Mouse (Mus musculus): ENCODE results near the gene Pkn1. TPM values are rescaled to one million over a fixed set of nuclear protein-coding genes. Genes with fewer than 3 reads are reported as not detected.

Gene Pkn1
- polyA plus RNA-seq (2015; fragmentation: Nextera tagmentation; extraction: Ambion mirVana) = 29.8 and 33.1 TPM in 2 replicates

DNA sequence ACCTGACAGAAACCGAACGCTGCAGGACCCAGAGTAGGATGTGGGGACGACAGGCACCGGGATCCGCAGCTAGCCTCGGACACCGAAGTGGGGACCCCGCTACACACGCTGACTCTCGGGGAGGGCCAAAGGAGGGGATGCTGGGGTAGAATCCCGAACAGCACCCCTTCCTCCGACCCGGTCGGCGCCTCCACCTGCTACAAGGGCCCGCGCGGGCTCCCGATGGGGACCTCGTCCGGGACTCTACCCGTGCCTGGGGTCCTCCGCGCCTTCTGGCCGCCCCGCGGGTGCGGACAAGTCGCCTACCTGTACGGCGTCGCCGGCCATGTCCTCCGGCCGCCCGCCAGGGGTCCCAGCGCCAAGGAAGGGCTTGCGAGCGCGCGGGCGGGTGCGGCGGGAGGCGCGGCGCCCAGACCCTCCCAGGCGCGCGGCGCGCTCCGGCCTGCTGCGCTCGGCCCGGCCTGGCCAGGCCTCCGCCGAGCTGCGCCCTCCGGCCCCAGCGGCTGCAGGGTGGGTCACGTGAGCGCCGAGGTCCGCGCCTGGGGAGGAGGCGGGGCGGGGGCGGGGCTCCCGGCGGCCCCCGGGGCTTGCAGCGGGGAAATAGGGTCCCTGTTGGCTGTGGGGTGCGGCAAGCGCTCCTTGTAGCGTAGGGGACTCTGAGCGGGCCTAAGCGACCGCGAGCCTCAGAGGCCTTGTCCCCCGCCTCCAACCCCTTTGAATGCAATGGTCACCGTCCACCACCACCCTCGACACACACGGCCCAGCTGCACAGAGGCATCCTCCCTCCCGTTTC lies at the start of gene Pkn1:
Gene Pkn1, minus strand, starts transcription at position 519 of the 793 bp plus-strand sequence.
- H3K9ac ChIP-seq (replicated peaks) = peak within 1 kb of the TSS; percentile 93
- no peaks in the 10 kb centered on the region for H3K27me3 ChIP-seq
- H3K4me3 ChIP-seq = peak within 1 kb of the TSS; percentile 80
- no peaks in the 10 kb centered on the region for H3K9me3 ChIP-seq
- no peaks in the 10 kb centered on the region for H3K36me3 ChIP-seq
- peak within 1 kb of the TSS; percentile 57 for H3K27ac ChIP-seq (replicated peaks)
- ATAC-seq (replicated peaks) = peak; percentile 86
- under 1% methylated on average over 65 of the region's 85 CpGs for WGBS
- H3K4me2 ChIP-seq (replicated peaks) = peak within 1 kb of the TSS; percentile 89
- peaks cover 23% of the 10 kb centered on the region for H3K4me1 ChIP-seq

DNA sequence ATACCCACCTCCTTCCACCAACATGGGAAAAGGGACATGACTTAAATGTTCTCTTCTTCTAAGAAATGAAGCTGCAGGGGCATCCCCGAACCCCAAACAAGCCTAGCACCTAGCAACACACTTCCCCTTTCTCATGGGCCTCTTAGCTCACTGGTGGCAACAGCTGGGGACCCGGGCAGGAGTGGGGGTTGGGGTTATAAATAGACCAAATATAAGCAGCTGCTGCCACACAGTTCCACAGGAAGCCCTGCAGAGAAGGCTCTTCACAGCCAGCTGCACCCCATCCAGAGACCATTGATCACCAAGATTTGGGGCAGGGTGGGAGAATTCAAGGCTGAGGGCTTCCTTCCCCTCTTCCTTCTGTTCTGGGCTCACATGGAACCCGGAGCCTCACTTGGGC lies 49.7 kb upstream of the Pkn1 start:
- Histone ChIP-seq H3K9ac (replicated peaks) (no peak overlapping the region), H3K27me3 (peaks cover 12% of the 10 kb centered on the region), H3K4me2 (replicated peaks) (no peak overlapping the region), H3K27ac (replicated peaks) (peak overlapping the region; percentile 37; the same call in 1 of the 2 replicates), H3K4me3 (no peak overlapping the region), H3K4me1 (peaks cover 8% of the 10 kb centered on the region), H3K36me3 (no peaks in the 10 kb centered on the region), H3K9me3 (no peaks in the 10 kb centered on the region)
- no peak; the same call in 1 of the 2 replicates for ATAC-seq (replicated peaks)
- WGBS = 58% methylated on average over 3 of the region's 3 CpGs

DNA sequence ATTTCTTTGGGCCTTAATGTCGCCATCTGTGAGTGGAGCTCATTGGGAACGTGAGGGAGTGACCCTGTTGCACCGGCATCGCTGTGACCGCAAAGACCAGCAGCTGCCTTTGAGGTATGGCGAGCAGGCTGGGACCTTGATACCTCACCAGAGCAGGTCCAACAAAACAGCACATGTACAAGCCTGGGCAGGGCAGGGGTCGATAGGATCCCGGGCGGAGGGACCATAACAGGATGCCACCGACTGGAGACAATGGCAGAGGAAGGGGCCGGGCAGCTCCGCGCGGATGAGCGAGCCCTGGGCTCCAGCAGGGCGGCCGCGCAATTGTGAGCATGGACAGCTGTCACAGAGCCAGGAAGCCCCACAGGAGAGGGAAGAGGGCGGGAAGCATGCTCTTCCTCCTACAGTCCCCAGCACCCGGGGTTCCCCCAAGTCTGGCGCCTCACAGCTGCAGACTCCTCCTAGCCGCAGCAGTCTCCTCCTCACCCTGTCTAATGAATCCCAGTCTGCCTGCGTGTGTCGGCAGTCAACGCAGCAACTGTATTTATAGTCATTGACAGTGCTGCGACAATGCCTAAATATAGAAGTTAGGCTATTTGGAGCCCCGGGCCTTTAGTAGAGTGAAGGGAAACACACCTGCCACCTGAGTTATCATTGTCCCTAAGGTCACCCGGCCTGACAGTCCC lies 48.8 kb upstream of the Pkn1 start:
- Histone ChIP-seq H3K4me3 (peak overlapping the region; percentile 43), H3K27me3 (peaks cover 12% of the 10 kb centered on the region), H3K4me2 (replicated peaks) (peak overlapping the region; percentile 73), H3K4me1 (peaks cover 8% of the 10 kb centered on the region), H3K9me3 (no peaks in the 10 kb centered on the region), H3K36me3 (no peaks in the 10 kb centered on the region), H3K27ac (replicated peaks) (peak overlapping the region; percentile 37), H3K9ac (replicated peaks) (peak overlapping the region; percentile 53)
- ATAC-seq (replicated peaks) = peak; percentile 82
- 2% methylated on average over 27 of the region's 28 CpGs for WGBS

DNA sequence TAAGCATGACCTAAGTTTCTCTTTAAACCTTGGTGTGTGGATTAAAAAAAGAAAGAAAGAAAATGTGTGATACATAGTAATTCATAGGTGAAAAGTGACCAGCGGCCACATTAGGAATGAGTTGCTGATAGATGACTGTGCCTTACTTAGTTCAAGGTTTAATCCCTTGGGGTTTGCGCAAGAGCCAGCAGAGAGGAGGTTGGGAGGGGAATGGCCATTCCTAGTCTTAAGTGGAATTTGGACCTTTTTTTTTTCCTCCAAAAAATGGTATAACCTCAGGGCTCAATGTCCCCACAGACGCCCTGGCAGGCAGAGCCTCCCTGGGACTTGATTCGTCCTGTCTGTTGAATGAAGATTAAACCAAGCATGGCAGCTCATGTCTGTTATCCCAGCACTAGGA lies 45.1 kb upstream of the Pkn1 start:
- Histone ChIP-seq H3K27me3 (peaks cover 42% of the 10 kb centered on the region), H3K4me1 (peaks cover 19% of the 10 kb centered on the region), H3K36me3 (no peaks in the 10 kb centered on the region), H3K4me3 (no peak overlapping the region), H3K9ac (replicated peaks) (no peak overlapping the region), H3K4me2 (replicated peaks) (no peak overlapping the region), H3K27ac (replicated peaks) (no peak overlapping the region), H3K9me3 (no peaks in the 10 kb centered on the region)
- ATAC-seq (replicated peaks) = no peak
- WGBS = 81% methylated on average over 4 of the region's 4 CpGs

DNA sequence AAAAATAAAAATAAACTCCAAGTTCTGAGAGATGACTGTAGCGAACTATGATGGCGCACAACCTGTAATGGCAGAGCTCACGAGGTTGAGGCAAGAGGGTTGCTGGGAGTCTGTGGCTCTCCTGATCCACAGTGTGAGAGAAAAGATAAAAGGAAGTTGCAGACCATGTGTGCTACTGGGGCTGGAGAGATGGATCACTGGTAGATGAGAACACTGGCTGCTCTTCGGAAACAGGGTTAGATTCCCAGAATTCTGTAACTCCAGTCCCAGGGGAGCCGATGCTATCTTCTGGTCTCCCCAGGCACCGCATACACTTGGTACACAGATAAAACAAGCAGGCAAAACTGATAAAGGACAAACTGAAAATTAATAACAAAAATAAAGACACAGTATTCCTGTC lies 44.0 kb upstream of the Pkn1 start:
- Histone ChIP-seq H3K9ac (replicated peaks) (no peak overlapping the region), H3K4me3 (no peak overlapping the region), H3K4me2 (replicated peaks) (no peak overlapping the region), H3K4me1 (peaks cover 16% of the 10 kb centered on the region), H3K27me3 (peaks cover 33% of the 10 kb centered on the region), H3K36me3 (no peaks in the 10 kb centered on the region), H3K27ac (replicated peaks) (no peak overlapping the region), H3K9me3 (no peaks in the 10 kb centered on the region)
- WGBS = 93% methylated on average over 6 of the region's 6 CpGs
- ATAC-seq (replicated peaks) = no peak

DNA sequence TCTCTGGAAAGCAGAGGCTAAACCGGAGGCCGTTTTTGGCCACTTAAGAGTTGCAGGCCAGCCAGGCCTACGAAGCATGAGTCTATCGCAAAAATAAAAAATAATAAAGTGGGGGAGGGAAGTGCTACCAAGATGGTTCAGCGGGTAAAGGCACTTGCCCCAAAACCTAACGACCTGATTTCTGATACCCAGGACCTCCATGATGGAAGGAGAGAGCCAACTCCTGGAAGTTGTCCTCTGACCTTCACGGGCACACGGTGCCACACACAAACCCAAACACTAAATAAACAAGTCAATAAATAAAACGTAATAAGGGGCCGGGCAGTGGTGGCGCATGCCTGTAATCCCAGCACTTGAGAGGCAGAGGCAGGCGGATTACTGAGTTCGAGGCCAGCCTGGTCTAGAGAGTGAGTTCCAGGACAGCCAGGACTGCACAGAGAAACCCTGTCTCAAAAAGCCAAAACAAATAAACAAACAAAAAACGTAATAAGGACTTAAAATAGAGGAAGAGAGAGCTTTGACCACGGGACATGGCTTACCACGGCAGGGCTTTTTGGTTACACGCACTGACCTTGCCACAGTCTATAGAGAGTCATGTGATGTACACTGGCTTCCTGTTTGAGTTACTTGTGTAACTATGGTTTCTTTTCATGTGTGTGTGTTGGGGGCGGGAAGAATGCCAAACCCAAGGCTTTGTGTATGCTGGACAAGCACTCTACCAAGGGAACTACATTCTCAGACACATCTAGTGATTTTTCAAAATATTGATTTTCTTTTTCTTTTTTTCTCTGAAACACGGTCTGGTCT lies 43.1 kb upstream of the Pkn1 start:
- Histone ChIP-seq H3K27me3 (peaks cover 31% of the 10 kb centered on the region), H3K9ac (replicated peaks) (no peak overlapping the region), H3K36me3 (no peaks in the 10 kb centered on the region), H3K4me2 (replicated peaks) (0 out of 2 replicates have a peak overlapping the region, but pooled peaks have one; percentile 85), H3K9me3 (no peaks in the 10 kb centered on the region), H3K27ac (replicated peaks) (no peak overlapping the region), H3K4me3 (no peak overlapping the region), H3K4me1 (peaks cover 11% of the 10 kb centered on the region)
- ATAC-seq (replicated peaks) = no peak
- WGBS = 73% methylated on average over 19 of the region's 19 CpGs

DNA sequence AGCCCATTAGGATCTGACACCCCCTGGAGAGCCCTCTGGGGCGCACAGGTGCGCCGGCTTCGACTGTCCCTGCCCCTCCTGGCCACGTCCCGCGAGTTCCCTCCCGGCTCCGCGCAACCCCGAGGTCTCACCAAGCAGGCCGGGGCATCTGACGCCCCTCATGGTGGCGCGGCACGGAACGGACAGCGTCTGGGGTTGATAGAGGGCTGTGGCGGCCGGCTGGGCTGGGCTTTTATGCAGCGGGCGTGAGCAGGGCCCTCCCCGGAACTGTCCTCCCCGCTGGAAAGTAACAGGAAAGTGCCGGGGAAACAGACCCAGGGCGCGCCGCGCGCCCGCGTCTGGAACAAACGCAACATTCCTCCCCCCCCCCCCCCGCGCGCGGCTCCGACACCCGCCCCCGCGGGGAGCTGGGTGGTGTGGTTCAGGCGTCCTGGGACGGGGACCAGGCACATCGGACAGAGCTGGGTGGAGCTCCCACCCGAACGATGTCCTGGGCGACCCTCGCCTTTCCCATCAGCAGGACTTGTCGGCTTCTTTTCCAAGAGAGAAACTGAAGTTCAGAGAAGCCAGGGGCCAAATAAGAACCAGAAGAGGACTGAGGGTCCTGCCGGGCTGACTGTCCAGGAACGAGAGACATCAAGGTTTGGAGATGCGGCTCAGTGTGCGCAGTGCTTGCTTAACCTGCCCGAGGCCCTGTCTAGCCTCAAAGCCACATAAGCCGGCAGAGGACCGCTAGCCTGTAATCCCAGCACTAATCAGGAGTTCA lies 42.2 kb upstream of the Pkn1 start, which contains the start of gene Adgre5:
Gene Adgre5, minus strand, starts transcription at position 351 of the 766 bp plus-strand sequence.
- 0 out of 2 replicates have a peak, but pooled peaks have one; percentile 35 for ATAC-seq (replicated peaks)
- peak within 1 kb of the TSS; percentile 19; the same call in 1 of the 2 replicates for H3K27ac ChIP-seq (replicated peaks)
- no peaks in the 10 kb centered on the region for H3K36me3 ChIP-seq
- peak within 1 kb of the TSS; percentile 44 for H3K9ac ChIP-seq (replicated peaks)
- peaks cover 11% of the 10 kb centered on the region for H3K4me1 ChIP-seq
- WGBS = 2% methylated on average over 49 of the region's 56 CpGs
- H3K4me3 ChIP-seq = peak within 1 kb of the TSS; percentile 44
- no peaks in the 10 kb centered on the region for H3K9me3 ChIP-seq
- peak within 1 kb of the TSS; percentile 85 for H3K4me2 ChIP-seq (replicated peaks)
- peaks cover 31% of the 10 kb centered on the region for H3K27me3 ChIP-seq

DNA sequence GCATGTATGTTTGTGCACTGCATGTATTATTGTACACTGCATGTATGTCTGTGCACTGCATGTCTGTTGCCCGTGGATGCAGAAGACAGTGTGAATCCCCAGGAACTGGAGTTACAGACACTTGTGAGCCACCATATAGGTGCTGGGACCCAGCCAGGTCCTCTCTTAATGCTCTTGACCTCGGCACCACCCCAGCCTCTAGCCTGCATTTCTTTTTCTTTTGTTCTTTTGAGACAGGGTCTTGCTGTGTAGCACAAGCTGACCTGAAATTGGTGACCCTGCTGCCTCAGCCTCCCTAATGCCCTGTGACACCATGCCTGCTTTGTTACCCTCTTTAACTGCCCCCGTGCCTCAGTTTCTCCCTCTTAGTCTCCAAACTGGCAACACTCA lies 41.6 kb upstream of the Pkn1 start:
- no peak for ATAC-seq (replicated peaks)
- H3K27ac ChIP-seq (replicated peaks) = peak overlapping the region; percentile 19; the same call in 1 of the 2 replicates
- H3K4me1 ChIP-seq = peaks cover 11% of the 10 kb centered on the region
- peaks cover 31% of the 10 kb centered on the region for H3K27me3 ChIP-seq
- H3K9me3 ChIP-seq = no peaks in the 10 kb centered on the region
- H3K9ac ChIP-seq (replicated peaks) = peak overlapping the region; percentile 44
- peak overlapping the region; percentile 85 for H3K4me2 ChIP-seq (replicated peaks)
- WGBS = 23% methylated on average over 3 of the region's 3 CpGs
- H3K4me3 ChIP-seq = peak overlapping the region; percentile 44
- no peaks in the 10 kb centered on the region for H3K36me3 ChIP-seq

DNA sequence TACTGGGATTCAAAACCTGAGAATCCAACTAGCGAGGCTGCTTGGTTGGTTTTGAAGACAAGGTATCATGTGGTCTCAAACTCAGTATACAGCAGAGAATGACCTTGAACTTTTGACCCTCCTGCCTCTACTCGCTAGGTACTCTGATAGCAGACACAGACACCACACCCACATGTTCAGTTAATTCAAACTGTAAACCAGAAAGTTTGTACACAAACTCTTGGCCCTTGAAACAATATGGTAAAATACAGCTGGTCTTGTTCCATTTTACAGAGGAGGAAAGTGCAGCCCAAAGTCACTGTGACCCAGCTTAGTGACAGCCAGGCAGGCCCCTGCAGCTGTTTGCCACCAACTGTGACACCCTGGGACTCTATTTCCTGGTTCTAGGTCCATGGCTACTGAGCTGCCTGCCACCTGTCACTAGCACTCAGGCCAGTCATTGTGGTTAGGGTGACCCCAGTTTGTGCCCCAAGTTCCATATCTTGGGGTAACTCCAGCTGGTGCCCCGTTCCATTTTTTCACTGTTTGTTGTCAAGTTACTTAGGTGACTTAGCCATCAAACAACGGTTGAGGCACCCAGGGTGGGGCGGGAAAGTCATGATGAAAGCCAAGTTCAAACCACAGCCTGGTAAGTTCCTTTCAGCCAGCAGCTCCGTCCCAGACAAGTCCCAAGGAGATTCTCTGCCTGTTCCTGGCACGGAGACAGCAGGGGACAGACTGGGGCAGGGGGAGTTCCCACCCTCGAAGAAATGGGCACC lies 40.9 kb upstream of the Pkn1 start:
- Histone ChIP-seq H3K4me3 (no peak overlapping the region), H3K27me3 (peaks cover 31% of the 10 kb centered on the region), H3K27ac (replicated peaks) (no peak overlapping the region), H3K9me3 (no peaks in the 10 kb centered on the region), H3K4me2 (replicated peaks) (no peak overlapping the region), H3K9ac (replicated peaks) (no peak overlapping the region), H3K36me3 (no peaks in the 10 kb centered on the region), H3K4me1 (peaks cover 11% of the 10 kb centered on the region)
- ATAC-seq (replicated peaks) = no peak
- 50% methylated on average over 8 of the region's 8 CpGs for WGBS

DNA sequence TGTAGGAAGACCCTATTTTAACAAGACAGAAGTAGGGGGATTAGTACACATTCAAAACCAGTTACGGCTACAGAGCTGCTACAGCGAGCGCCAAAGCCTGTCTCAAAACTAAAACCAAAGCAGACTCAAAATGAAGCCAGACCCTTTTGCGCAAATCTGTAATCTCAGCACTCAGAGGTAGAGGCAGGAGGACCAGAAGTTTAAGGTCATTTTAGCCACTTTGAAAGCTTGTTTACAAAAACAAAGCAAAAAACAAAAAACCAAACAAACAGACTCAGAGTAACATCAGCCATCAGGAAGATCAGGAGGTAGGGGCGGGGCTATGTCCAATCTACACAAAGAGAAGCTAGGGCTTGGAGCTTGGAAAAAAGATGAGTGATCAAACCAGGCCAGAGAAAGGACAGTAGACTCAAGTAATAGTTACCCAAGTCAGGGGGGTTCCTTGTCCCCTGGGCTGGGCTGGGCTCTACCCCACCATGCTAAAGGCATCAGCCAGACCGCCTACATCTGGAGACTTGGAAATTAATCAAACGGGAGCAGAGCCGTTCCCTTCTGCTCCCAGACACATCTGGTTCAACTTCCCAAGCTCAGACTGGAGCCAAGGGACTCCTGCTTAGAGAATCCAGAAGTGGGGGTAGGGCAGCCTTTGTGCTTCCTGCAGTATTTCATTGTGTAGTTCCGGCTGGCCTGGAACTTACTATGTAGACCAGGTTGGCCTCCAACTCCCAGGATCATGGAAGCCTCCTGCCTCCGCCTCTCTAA lies 40.2 kb upstream of the Pkn1 start:
- peaks cover 31% of the 10 kb centered on the region for H3K27me3 ChIP-seq
- no peaks in the 10 kb centered on the region for H3K9me3 ChIP-seq
- no peak overlapping the region for H3K27ac ChIP-seq (replicated peaks)
- no peak overlapping the region for H3K4me2 ChIP-seq (replicated peaks)
- no peak overlapping the region for H3K9ac ChIP-seq (replicated peaks)
- H3K4me3 ChIP-seq = no peak overlapping the region
- H3K4me1 ChIP-seq = peaks cover 11% of the 10 kb centered on the region
- WGBS = 74% methylated on average over 10 of the region's 10 CpGs
- no peaks in the 10 kb centered on the region for H3K36me3 ChIP-seq
- no peak for ATAC-seq (replicated peaks)
